Mouse (Mus musculus): ENCODE results near the gene Eif3k.
A peak's percentile ranks its signal among the peaks of the same experiment; 100 is the strongest.
"Not testable (repeated sequence)": the region's sequence is repeated elsewhere in the genome, so short reads cannot be mapped to it uniquely, and the experiment has no call there.

Gene Eif3k

GRCm38 (mm10) chr7:28985207-28985606, 3.5 kb upstream of the Eif3k start:
- no peak for DNase-seq (ENCODE audit: low spot score)

DNA sequence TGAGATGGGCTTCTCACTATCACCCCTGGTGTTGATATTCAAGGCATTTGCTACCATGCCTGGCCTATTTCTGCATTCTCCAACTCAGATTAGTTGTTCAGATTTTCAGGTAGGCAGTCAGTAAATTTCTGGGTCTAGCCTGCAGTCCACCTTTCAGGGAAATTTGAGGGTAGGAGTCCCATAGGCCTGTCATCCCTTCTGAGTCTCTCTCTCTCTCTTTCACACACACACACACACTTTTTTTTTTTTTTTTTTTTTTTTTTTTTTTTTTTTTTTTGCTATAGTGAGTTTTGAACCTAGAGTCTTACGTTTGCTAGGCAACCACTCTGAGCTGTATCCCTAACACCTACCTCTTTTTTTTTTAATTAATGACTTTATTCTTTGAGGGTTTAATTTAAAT, 2.8 kb upstream of the Eif3k start:
- DNase-seq (ENCODE audit: low spot score) = no peak

DNA sequence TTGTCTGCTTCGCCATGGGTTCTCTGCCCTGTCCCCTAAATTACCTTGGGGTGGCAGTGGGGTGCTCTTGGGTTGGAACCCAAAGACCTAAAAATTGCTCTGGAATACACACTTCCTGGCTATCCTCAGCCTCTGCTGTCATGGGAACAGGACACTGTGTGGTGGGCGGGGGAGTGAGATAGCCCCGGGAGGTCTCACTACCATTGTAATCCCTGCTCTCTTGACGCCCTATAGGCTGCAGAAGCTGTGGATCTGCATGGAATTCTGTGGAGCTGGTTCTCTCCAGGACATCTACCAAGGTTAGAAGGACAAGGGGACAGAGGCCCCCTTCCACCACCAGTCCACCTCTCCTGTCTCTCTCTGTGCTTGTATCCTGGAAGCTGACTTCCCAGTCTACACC, 2.2 kb upstream of the Eif3k start:
- DNase-seq (ENCODE audit: low spot score) = no peak

DNA sequence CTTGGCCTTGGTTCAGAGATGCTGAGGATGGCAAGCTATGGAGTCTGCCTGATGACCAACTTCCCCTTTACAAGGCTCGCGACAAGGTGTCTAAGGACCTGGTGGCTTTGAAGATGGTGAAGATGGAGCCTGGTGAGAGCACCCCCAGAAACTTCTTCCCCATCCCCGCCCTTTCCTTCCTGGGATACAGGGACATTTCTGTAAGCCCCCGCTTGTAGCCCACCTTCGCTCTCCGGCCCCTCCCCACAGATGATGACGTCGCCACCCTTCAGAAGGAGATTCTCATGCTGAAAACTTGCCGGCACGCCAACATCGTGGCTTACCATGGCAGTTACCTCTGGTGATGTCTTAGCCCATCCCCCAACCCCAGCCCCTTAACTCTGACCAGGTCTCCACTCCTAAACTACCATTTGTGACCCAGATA, 1.5 kb upstream of the Eif3k start:
- DNase-seq (ENCODE audit: low spot score) = no peak

DNA sequence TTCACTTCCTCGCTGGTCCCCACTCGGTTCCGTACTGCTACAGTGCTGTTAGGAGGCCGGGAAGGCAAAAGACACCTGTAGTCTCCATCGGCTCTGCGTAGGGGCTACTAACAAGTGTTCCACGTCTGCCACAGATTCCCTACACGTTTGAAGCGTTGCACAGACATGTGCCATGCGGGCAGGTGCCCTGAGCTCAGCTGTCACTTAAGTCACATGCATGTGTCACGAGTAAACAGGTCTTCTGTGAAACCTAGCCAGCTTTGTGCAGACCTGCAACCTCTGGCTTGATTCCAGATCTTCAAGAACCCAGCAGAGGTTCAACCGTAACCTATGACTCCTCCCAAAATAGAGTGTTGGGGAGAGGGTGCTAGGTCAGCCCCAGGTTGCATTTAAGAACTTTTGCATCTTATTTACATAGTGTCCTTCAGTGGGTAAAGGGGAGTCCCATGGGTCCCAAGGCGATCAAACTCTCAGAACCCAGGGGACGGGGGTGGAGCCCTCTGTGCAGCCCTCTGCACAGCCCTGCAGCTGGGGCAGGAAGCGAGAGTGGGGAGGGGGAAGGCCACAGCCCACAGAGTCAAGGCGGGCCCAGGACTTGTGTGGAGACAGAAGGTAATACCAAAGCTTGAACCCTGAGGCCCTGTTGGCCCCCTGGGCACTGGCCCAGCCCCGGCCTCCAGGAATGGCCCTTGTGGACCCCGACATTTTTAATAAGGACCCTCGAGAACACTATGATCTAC, 780 bp upstream of the Eif3k start:
- no peak for DNase-seq (ENCODE audit: low spot score)

- no peak for DNase-seq (ENCODE audit: low spot score)
Measured at GRCm38 (mm10) chr7:28977556-28977955, 4.1 kb downstream of the Eif3k start.

DNA sequence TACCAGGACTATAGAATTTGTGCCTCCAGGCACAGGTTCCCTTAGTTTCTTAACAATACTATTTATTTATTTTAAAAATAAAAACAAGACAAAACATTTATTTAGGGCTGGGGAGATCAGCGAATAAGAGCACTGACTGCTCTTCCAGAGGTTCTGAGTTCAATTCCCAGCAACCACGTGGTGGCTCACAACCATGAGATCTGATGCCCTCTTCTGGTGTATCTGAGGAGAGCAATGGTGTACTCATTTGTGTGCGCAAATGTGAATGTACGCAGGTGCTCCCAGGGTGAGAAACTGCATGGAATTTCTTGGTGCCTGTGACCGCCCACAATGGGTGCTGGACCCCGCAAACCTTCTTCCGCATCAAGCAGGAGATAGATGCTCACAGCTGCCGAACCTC, 8.6 kb downstream of the Eif3k start:
- no peak for DNase-seq (ENCODE audit: low spot score)

- DNase-seq (ENCODE audit: low spot score) = peak; percentile 39
Measured at GRCm38 (mm10) chr7:28972542-28972985, 9.1 kb downstream of the Eif3k start.

DNA sequence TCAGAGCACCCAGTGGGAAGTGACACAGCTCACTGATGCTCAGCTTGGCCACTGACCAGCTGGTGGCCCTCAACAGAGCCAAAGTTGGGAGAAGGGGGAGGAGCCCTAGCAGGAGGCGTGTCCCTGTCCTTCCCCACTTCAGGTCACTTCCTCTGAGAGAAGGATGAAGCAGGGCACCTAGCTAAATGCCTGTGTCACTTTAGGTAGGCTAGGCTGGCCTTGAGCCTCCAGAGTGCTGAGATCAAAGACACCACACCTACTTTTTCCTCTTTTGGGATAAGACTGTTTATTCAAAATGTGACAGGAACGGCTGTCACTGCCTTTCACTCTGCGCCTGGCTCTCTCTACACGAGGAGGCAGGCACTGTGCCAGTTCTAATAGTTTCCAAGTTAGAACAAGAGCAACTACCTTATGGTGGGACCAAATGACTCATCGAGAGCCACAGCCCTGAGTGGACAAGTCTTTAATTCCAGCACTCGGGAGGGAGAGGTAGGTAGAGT, 9.8 kb downstream of the Eif3k start:
- peak; percentile 35 for DNase-seq (ENCODE audit: low spot score)

DNA sequence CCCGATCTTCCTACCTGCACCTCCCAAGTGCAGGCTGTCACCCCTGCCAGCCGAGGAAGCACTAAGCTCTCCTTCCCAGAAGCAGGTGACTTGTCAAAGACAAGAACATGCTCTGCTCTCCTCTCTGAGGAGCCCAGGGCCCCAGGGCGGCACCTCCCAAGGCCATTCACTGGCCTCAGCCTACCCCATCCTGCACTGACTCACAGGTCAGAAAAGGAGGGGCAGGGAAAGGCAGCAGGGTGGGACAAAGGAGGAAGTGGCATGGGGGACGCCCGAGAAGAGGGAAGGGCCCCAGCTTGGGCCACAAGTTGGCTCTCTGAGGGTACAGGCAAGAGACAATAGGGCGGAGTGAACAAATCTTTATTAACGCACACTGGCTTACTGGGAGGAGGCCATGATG, 10.6 kb downstream of the Eif3k start:
- DNase-seq (ENCODE audit: low spot score) = no peak

DNA sequence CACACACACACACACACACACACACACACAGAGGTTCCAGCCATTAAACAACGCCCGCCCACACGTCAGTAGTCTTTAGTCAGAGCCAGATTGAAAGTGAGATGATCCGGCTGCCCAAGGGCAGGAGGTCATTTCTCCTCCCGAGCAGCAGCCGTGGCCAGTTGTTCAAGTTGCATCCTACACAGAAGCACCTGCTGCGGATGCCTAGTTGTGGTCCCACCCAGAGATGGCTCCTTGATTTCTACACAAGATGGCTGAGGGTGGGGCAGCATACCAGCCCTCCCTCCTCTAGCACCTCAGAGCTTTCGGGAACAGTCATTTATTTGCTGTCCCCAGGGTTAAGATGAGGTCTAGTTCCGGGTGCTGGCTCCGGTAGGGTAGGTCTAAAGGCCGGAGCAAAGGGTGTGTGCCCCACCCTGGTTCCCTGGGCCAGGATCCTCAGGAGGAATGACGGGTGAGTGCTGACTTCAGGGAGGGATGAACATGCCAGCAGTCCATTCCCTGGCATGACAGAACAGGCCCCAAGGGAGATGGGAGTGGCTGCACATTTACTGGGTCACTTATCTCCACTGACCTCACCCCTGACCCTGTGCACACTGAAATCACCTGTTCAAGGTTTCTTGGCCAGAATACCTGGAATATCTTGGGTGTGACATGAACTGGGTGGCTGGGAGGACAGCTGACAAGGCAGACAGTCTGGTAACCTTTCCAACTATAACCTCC, 11.8 kb downstream of the Eif3k start:
- DNase-seq (ENCODE audit: low spot score) = no peak

DNA sequence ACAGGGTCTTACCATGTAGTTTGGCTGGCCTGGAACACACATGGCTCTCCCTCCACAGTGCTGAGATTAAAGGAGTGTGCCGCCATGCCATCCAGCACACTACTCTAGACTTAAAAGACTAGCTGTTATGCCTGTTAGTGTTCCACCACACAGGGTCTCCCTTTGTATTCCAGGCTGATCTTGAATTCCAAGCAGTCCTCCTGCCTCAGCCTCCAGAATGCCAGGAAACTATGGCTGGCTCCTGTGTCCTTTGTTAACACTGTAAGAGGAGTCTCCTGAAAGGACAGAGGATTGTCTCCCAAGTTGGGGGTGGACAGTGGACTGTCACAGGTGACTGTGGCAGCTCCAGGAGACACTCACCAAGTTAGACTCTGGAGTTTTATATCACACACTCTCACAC, 12.4 kb downstream of the Eif3k start:
- DNase-seq (ENCODE audit: low spot score) = no peak

DNA sequence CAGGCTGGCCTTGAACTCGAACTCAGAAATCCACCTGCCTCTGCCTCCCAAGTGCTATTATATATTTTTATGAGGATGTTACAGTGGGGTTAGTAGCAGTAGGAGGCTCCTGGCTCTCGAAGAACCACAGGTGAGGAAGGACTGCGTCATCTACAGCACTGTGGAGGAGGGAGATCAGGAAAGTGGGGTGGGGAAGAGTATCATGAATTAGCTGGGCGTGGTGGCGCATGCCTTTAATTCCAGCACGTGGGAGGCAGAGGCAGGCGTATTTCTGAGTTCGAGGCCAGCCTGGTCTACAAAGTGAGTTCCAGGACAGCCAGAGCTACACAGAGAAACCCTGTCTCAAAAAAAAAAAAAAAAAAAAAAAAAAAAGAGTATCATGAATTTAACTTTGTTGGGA, 13.5 kb downstream of the Eif3k start:
- not testable (repeated sequence) for DNase-seq (ENCODE audit: low spot score)

DNA sequence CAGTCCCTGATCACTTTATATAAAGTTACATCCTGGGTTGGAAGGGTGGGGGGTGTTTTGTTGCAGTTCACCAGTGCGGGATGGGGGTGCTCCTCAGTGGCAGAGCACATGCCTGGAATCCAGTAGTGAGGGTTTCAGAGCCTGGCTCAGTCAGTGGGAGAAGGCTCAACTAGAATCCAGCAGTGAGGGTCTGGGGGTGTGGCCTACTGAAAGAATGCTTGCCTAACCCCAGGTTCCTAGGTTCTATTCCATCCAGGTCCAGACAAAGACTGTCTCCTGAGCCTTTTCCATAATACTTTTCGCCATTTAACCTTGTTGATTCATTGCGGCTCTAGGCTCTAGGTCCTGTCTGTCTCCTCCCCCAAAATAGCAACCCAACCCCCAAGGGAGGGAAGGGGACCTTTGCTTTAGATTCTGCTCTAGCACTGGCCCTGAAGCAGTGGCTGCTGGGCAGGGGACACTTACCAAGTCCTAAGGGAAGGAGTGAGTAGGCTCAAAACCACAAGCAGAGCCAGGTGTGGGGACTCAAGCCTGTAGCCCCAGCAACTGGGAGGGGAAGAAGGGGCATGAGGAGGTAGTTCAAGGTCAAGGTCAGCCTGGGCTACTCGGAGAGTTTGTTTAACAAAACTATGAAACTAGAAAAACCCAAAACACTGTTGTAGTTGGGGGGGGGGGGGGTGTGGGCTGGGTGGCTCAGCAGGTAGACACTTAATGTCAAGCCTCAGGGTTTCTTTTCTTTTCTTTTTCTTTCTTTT, 14.7 kb downstream of the Eif3k start:
- no peak for DNase-seq (ENCODE audit: low spot score)

- no peak for DNase-seq (ENCODE audit: low spot score)
Measured at GRCm38 (mm10) chr7:28966181-28966580, 15.5 kb downstream of the Eif3k start.

DNA sequence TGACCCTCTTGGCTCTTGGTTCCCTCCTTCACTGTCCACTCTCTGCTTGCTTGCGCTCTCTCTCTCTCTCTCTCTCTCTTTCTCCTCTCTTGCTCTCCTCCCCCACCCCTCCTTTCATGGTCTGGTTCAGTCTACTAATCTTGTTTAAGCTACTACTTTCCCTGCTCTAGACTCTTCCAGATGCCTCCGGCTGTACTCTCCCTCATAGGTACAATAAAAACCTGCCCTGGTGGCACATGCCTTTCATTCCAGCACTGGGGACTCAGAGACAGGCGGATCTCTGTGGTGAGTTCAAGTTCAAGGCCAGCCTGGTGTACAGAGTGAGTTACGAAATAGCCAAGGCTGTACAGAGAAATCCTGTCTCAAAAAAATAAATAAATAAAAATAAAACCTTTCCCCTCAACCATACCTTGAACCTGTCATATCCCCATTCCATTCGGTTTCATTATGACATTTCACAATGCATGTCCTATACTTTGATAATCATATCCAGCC, 16.3 kb downstream of the Eif3k start:
- DNase-seq (ENCODE audit: low spot score) = no peak

GRCm38 (mm10) chr7:28963399-28963923, 18.2 kb downstream of the Eif3k start:
- no peak for DNase-seq (ENCODE audit: low spot score)

- DNase-seq (ENCODE audit: low spot score) = peak; percentile 92
Measured at GRCm38 (mm10) chr7:28961927-28962670, 19.6 kb downstream of the Eif3k start, which contains the start of gene Actn4. Gene Actn4, minus strand, starts transcription at chr7:28962340.

DNA sequence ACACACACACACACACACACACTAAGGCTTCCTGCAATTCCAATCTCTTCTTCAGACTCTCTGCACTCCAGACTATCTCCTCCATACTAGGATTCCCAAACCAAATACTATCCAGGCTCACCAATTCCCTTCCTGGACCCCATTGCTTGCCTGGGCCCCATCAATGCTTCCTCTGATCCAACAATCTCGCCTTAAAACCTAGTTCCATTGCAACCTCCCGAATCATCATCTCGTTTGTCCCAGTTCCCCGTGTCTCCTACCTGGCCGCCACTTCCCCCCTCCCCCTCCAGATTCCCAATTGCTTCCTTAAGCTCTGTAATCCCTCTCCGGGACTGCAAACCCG, 20.1 kb downstream of the Eif3k start:
- no peak for DNase-seq (ENCODE audit: low spot score)

- no peak for DNase-seq (ENCODE audit: low spot score)
Measured at GRCm38 (mm10) chr7:28960354-28961046, 21.2 kb downstream of the Eif3k start.

- no peak for DNase-seq (ENCODE audit: low spot score)
Measured at GRCm38 (mm10) chr7:28959505-28960045, 22.1 kb downstream of the Eif3k start.

Measured in layer of hippocampus, adult 9-10 months (tissue).